25 mouse cellular contexts compared by ENCODE assay signal in genomic region chr2:144729776-144730175, GRCm38 (mm10).
"Had no signal": no experiment of that assay in that cellular context is flagged by ENCODE, and none has a peak within 500 bp of the region (broad histone marks: within the 10 kb centered on the region; RNA-seq: fewer than 3 reads in every experiment).

No protein-coding gene starts in this region.

- H3K9ac ChIP-seq: heart, embryonic 13.5 days; heart, embryonic 15.5 days; hindbrain, embryonic 13.5 days; hindbrain, embryonic 15.5 days; kidney, embryonic 15.5 days; limb, embryonic 13.5 days; limb, embryonic 15.5 days had no signal

- H3K27ac ChIP-seq: gastrocnemius, adult 2 months; heart, adult 2 months; heart, embryonic 13.5 days; heart, embryonic 15.5 days; hindbrain, embryonic 13.5 days; hindbrain, embryonic 15.5 days; hindbrain, postnatal 0 days; kidney, embryonic 15.5 days; layer of hippocampus, adult 2 months; limb, embryonic 13.5 days; limb, embryonic 15.5 days had no signal

- H3K4me3 ChIP-seq: gastrocnemius, adult 2 months; heart, adult 2 months; heart, embryonic 13.5 days; heart, embryonic 15.5 days; hindbrain, embryonic 13.5 days; hindbrain, embryonic 15.5 days; kidney, embryonic 15.5 days; layer of hippocampus, adult 2 months; limb, embryonic 13.5 days; limb, embryonic 15.5 days had no signal

- H3K27me3 ChIP-seq: heart, embryonic 13.5 days; heart, embryonic 15.5 days; hindbrain, embryonic 13.5 days; hindbrain, embryonic 15.5 days; kidney, embryonic 15.5 days; limb, embryonic 13.5 days; limb, embryonic 15.5 days had no signal

- ATAC-seq: hindbrain, postnatal 0 days; intestine, embryonic 16.5 days had no signal

- H3K4me1 ChIP-seq: heart, embryonic 13.5 days; heart, embryonic 15.5 days; hindbrain, embryonic 13.5 days; hindbrain, embryonic 15.5 days; kidney, embryonic 15.5 days; limb, embryonic 13.5 days; limb, embryonic 15.5 days had no signal

- H3K36me3 ChIP-seq: heart, embryonic 13.5 days; heart, embryonic 15.5 days; hindbrain, embryonic 13.5 days; hindbrain, embryonic 15.5 days; kidney, embryonic 15.5 days; limb, embryonic 13.5 days; limb, embryonic 15.5 days had no signal

- H3K4me2 ChIP-seq: heart, embryonic 11.5 days; heart, embryonic 13.5 days; heart, embryonic 15.5 days; hindbrain, embryonic 13.5 days; hindbrain, embryonic 15.5 days; kidney, embryonic 15.5 days; limb, embryonic 13.5 days; limb, embryonic 15.5 days had no signal

- H3K9me3 ChIP-seq: heart, embryonic 13.5 days; heart, embryonic 15.5 days; hindbrain, embryonic 13.5 days; hindbrain, embryonic 15.5 days; kidney, embryonic 15.5 days; limb, embryonic 13.5 days; limb, embryonic 15.5 days had no signal

- DNase-seq: gastrocnemius, adult 2 months; gastrocnemius, postnatal 10 days; gastrocnemius, postnatal 25 days; heart, adult 11 months; heart, postnatal 14 days; heart, postnatal 36 days; kidney, adult 11 months; kidney, adult 2 months; kidney, adult 9 months; kidney, postnatal 10 days; kidney, postnatal 25 days; kidney, postnatal 4 days; left cerebral cortex, postnatal 4 days had no signal
